ENCODE assay signal across 20 mouse cellular contexts in the genomic region with DNA sequence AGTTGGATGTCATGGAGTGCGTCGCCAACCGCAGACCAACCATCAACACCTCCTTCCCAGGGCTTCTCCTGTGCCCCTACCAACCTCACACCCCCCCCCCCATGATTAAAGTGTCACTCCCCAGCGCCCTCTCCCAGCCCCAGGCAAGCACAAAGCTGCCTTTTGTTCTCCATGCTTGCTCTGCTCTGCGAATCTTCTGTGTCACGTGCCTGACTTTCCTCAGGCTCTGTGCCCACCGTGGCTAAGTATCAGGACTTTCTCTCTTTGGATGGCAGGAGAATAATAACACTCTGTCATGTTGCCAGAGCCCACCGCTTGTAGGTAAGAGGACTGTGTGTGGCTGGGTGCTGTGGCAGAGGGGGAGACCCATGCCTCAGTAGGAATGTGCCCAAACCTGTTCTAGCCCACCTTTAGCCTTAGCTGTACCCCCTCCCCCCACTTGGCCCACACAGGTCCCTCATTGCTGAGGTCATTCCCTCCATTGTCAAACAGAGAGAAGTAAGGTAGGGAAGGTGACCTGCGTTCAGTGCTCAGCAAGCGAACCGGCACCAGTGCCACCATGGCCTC.
A peak's percentile ranks its signal among the peaks of the same experiment; 100 is the strongest.
DNase-seq lines count a peak whose midpoint lies in the region; ATAC-seq and TF ChIP-seq lines count a peak whose summit lies in the region.
"Had no signal": no experiment of that assay in that cellular context is flagged by ENCODE, and none has a peak within 500 bp of the region (broad histone marks: within the 10 kb centered on the region; RNA-seq: fewer than 3 reads in every experiment).

No protein-coding gene starts in this region.

- WGBS in forebrain, embryonic 14.5 days: 46% methylated on average over 11 of the region's 11 CpGs
- WGBS in forebrain, embryonic 13.5 days: 45% methylated on average over 11 of the region's 11 CpGs
- WGBS in lung, embryonic 15.5 days: 45% methylated on average over 11 of the region's 11 CpGs
- WGBS in midbrain, embryonic 16.5 days: 47% methylated on average over 11 of the region's 11 CpGs

- no peaks in the 10 kb centered on the region for H3K27me3 ChIP-seq in forebrain, embryonic 14.5 days (replicated peaks; ENCODE audit: control insufficient read depth, insufficient read depth, low read length)
- no peaks in the 10 kb centered on the region for H3K27me3 ChIP-seq in forebrain, embryonic 13.5 days
- H3K27me3 ChIP-seq in lung, embryonic 15.5 days: no peaks in the 10 kb centered on the region
- no peaks in the 10 kb centered on the region for H3K27me3 ChIP-seq in midbrain, embryonic 16.5 days (ENCODE audit: control insufficient read depth, insufficient read depth, low read depth, low read length)

- peak; percentile 24; the same call in 1 of the 2 replicates for ATAC-seq in forebrain, embryonic 14.5 days
- no peak for ATAC-seq in forebrain, embryonic 13.5 days
- peak; percentile 76; the same call in 1 of the 2 replicates for ATAC-seq in lung, embryonic 15.5 days (ENCODE audit: borderline replicate concordance, extremely low read depth, low FRiP score, low TSS enrichment)
- peak; percentile 22; the same call in 1 of the 2 replicates for ATAC-seq in midbrain, embryonic 16.5 days
- ATAC-seq: CD4-positive, CD25-positive, alpha-beta regulatory T cell, adult 4 months had no signal

- H3K4me1 ChIP-seq in forebrain, embryonic 14.5 days (ENCODE audit: control insufficient read depth, insufficient read depth, low read length): peaks cover 10% of the 10 kb centered on the region
- H3K4me1 ChIP-seq in forebrain, embryonic 13.5 days: peaks cover 36% of the 10 kb centered on the region
- H3K4me1 ChIP-seq in lung, embryonic 15.5 days: no peaks in the 10 kb centered on the region
- peaks cover 9% of the 10 kb centered on the region for H3K4me1 ChIP-seq in midbrain, embryonic 16.5 days (ENCODE audit: control insufficient read depth, insufficient read depth, low read length)

- H3K4me2 ChIP-seq in forebrain, embryonic 14.5 days (ENCODE audit: low read length): no peak overlapping the region
- H3K4me2 ChIP-seq in forebrain, embryonic 13.5 days: no peak overlapping the region
- H3K4me2 ChIP-seq in lung, embryonic 15.5 days: no peak overlapping the region
- no peak overlapping the region for H3K4me2 ChIP-seq in midbrain, embryonic 16.5 days (ENCODE audit: low read length)
- H3K4me2 ChIP-seq: embryonic facial prominence, embryonic 12.5 days; midbrain, embryonic 12.5 days had no signal

- no peaks in the 10 kb centered on the region for H3K9me3 ChIP-seq in forebrain, embryonic 14.5 days (replicated peaks; ENCODE audit: control insufficient read depth, low read length)
- no peaks in the 10 kb centered on the region for H3K9me3 ChIP-seq in forebrain, embryonic 13.5 days (replicated peaks)
- H3K9me3 ChIP-seq in lung, embryonic 15.5 days: no peaks in the 10 kb centered on the region
- no peaks in the 10 kb centered on the region for H3K9me3 ChIP-seq in midbrain, embryonic 16.5 days (replicated peaks; ENCODE audit: control insufficient read depth, low read length, poor library complexity, severe bottlenecking)
- H3K9me3 ChIP-seq: embryonic facial prominence, embryonic 12.5 days; heart, embryonic 10.5 days; midbrain, embryonic 12.5 days had no signal

- no peak overlapping the region; the same call in 1 of the 2 replicates for H3K27ac ChIP-seq in forebrain, embryonic 14.5 days (ENCODE audit: low read depth, low read length)
- no peak overlapping the region for H3K27ac ChIP-seq in forebrain, embryonic 13.5 days
- peak overlapping the region; percentile 57 for H3K27ac ChIP-seq in lung, embryonic 15.5 days
- no peak overlapping the region for H3K27ac ChIP-seq in midbrain, embryonic 16.5 days (ENCODE audit: low read length)
- H3K27ac ChIP-seq: embryonic facial prominence, embryonic 12.5 days; gastrocnemius, adult 2 months; heart, embryonic 10.5 days; liver, embryonic 14.5 days; midbrain, embryonic 12.5 days had no signal

- TF ChIP-seq POLR2A in brain, embryonic 14.5 days (IDR thresholded peaks at IDR 0.05; ENCODE audit: borderline replicate concordance, extremely low read depth, insufficient read depth, insufficient read length, poor library complexity, severe bottlenecking): no peak

- no peak overlapping the region for H3K9ac ChIP-seq in forebrain, embryonic 14.5 days (ENCODE audit: low read length)
- H3K9ac ChIP-seq in forebrain, embryonic 13.5 days: no peak overlapping the region
- H3K9ac ChIP-seq in lung, embryonic 15.5 days: no peak overlapping the region
- H3K9ac ChIP-seq in midbrain, embryonic 16.5 days (ENCODE audit: low read depth, low read length): no peak overlapping the region
- H3K9ac ChIP-seq: embryonic facial prominence, embryonic 12.5 days; liver, embryonic 14.5 days; midbrain, embryonic 12.5 days had no signal

- no peak for TF ChIP-seq CTCF in brain, embryonic 14.5 days (IDR thresholded peaks at IDR 0.05; ENCODE audit: borderline replicate concordance, extremely low read depth, insufficient read depth, insufficient read length)

- peak; percentile 35 for DNase-seq in forebrain, embryonic 14.5 days (ENCODE audit: low spot score)
- no peak for DNase-seq in lung, adult 18-20 months
- DNase-seq in brain, embryonic 14.5 days (ENCODE audit: low read depth): peak; percentile 67
- no peak for DNase-seq in heart, postnatal 4 days
- DNase-seq: adrenal gland, postnatal 36 days; cerebellum, adult 2 months; cerebellum, postnatal 36 days; gastrocnemius, adult 2 months; kidney, adult 11 months; kidney, postnatal 14 days; thymus, postnatal 14 days had no signal

- no peaks in the 10 kb centered on the region for H3K36me3 ChIP-seq in forebrain, embryonic 14.5 days (ENCODE audit: control insufficient read depth, insufficient read depth, low read length)
- no peaks in the 10 kb centered on the region for H3K36me3 ChIP-seq in forebrain, embryonic 13.5 days (ENCODE audit: poor library complexity, severe bottlenecking)
- no peaks in the 10 kb centered on the region for H3K36me3 ChIP-seq in lung, embryonic 15.5 days
- no peaks in the 10 kb centered on the region for H3K36me3 ChIP-seq in midbrain, embryonic 16.5 days (ENCODE audit: control insufficient read depth, insufficient read depth, low read length)
- H3K36me3 ChIP-seq: embryonic facial prominence, embryonic 12.5 days; heart, embryonic 10.5 days; midbrain, embryonic 12.5 days had no signal

- no peak overlapping the region for H3K4me3 ChIP-seq in forebrain, embryonic 14.5 days (ENCODE audit: low read depth, low read length)
- H3K4me3 ChIP-seq in forebrain, embryonic 13.5 days: no peak overlapping the region
- no peak overlapping the region for H3K4me3 ChIP-seq in lung, embryonic 15.5 days
- no peak overlapping the region for H3K4me3 ChIP-seq in midbrain, embryonic 16.5 days (ENCODE audit: low read depth, low read length)
- H3K4me3 ChIP-seq: embryonic facial prominence, embryonic 12.5 days; erythroblast, embryonic 14.5 days; gastrocnemius, adult 2 months; heart, embryonic 10.5 days; midbrain, embryonic 12.5 days had no signal

Comparison
In these comparisons a context has a peak if more than half of its experiments do, and no peak if none do; other contexts are left out.
1. DNase-seq: peak in forebrain, embryonic 14.5 days (single experiment) and brain, embryonic 14.5 days (single experiment); none in lung, adult 18-20 months (0 of 2) and heart, postnatal 4 days (single experiment).